Mouse (Mus musculus): ENCODE data around the gene Epn1.

The Epn1 gene

GRCm38 (mm10) chr7:5080010-5080751 lies at the start of gene Epn1:
TSS of gene Epn1 (plus strand) at chr7:5080235.
- peak; percentile 94 for DNase-seq (ENCODE audit: low spot score)

DNA sequence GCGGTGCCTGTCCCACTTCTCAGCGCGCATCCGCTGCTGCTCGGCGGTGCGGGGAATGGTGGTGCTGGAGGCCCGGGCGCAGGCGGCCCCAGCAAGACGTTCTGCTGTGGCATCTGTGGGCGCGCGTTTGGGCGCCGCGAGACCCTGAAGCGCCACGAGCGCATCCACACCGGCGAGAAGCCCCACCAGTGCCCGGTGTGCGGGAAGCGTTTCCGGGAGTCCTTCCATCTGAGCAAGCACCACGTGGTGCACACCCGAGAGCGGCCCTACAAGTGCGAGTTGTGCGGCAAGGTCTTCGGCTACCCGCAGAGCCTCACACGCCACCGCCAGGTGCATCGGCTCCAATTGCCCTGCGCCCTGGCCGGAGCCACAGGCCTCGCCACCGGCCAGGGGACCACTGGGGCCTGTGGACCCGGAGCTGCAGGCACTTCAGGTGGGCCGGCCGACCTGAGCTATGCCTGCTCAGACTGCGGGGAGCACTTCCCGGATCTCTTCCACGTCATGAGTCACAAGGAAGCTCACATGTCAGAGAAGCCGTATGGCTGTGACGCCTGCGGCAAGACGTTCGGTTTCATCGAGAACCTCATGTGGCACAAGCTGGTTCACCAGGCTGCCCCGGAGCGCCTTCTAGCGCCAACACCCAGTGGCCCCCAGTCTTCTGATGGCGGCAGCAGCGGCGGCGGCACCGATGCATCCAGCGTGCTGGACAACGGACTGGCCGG lies 49.3 kb upstream of the Epn1 start:
- no peak for DNase-seq (ENCODE audit: low spot score)

DNA sequence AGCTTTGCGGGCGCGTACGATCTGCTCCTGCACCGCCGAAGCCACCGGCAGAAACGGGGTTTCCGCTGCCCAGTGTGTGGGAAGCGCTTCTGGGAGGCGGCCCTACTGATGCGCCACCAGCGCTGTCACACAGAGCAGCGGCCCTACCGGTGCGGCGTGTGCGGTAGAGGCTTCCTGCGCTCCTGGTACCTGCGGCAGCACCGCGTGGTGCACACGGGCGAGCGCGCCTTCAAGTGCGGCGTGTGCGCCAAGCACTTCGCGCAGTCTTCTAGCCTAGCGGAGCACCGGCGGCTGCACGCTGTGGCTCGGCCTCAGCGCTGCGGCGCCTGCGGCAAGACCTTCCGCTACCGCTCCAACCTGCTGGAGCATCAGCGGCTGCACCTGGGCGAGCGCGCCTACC lies 48.5 kb upstream of the Epn1 start:
- DNase-seq (ENCODE audit: low spot score), result no peak

GRCm38 (mm10) chr7:5033818-5034217 lies 46.2 kb upstream of the Epn1 start, which contains the start of gene 4632433K11Rik:
TSS of gene 4632433K11Rik (plus strand) at chr7:5034118.
- no peak for DNase-seq (ENCODE audit: low spot score)

DNA sequence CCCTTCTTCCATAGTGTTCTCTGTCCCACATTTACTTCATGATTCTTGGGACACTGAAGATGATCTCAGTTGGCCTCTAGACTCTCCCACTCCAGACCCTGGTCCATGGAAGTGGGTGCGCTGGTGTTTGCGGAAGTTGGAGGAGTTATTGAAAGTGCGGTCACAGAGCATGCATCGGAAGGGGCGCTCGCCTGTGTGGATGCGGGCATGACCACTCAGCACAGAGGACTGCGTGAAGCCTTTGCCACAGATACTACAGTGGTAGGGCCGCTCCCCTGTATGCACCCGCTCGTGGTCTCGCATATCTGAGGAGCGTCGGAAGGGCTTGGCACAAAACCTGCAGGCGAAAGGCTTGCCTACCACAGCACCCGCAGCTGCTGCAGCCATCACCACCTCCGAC lies 44.4 kb upstream of the Epn1 start:
- no peak for DNase-seq (ENCODE audit: low spot score)

GRCm38 (mm10) chr7:5036136-5036535 lies 43.9 kb upstream of the Epn1 start:
- no peak for DNase-seq (ENCODE audit: low spot score)

DNA sequence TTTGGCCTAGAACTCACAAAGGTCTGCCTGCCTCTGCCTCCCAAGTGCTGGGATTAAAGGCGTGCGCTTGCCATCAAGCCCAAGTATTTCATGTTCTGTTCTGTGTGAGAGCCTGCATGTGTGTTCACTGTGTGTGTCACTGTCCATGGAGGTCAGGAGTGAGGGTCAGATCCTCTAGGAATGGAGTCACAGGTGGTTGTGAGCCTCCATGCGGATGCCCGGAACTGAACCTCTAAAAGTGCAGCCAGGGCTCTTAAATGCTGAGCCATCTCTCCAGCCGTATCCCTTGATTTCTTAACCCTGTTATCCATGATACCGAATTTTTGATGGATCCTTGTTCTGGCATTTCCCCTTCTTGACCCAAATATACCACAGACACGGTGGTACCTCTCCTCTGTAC lies 43.0 kb upstream of the Epn1 start:
- DNase-seq (ENCODE audit: low spot score), result no peak

DNA sequence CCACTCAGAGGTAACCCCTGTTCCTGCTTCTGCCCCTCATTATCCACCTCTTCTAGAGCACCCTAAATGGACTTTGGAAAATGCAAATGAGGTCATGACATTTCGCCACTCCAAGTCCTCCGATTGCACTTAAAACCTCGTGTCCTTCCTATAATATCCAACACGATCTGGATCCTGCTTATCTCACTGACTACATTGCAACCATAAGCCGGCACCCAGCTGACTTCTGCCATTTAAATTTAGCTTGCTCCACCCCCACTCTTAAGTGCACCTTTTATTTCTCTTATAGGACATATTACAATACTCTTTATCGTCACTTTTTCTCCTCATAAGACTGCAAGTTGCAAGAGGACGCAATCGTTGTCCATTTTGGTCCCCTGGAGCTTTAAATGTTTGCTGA lies 42.6 kb upstream of the Epn1 start:
- DNase-seq (ENCODE audit: low spot score), result no peak

GRCm38 (mm10) chr7:5038109-5038732 lies 41.8 kb upstream of the Epn1 start, which contains the start of gene Zfp784:
TSS of gene Zfp784 (minus strand) at chr7:5038446.
- peak; percentile 94 for DNase-seq (ENCODE audit: low spot score)

GRCm38 (mm10) chr7:5038940-5039339 lies 41.1 kb upstream of the Epn1 start:
- no peak for DNase-seq (ENCODE audit: low spot score)

DNA sequence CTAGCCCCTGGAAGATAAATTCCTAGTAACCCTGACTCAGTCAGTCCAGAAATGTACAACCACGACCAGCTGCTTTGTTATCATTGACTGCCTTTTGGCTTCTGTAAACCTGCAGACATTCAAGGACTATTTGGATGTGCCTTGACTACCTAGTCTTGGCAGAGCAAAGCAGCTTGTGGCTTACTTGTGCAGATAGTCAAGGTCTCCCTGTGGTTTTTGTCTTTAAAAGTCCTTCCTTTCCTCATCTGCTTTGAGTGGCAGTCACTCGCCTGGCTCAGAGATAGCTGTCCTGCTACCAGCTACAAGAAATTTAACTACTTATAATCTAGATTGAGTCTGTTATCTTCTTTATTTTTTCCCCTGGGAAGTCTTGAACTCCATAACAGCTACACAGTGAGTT lies 35.1 kb upstream of the Epn1 start:
- no peak for DNase-seq (ENCODE audit: low spot score)

DNA sequence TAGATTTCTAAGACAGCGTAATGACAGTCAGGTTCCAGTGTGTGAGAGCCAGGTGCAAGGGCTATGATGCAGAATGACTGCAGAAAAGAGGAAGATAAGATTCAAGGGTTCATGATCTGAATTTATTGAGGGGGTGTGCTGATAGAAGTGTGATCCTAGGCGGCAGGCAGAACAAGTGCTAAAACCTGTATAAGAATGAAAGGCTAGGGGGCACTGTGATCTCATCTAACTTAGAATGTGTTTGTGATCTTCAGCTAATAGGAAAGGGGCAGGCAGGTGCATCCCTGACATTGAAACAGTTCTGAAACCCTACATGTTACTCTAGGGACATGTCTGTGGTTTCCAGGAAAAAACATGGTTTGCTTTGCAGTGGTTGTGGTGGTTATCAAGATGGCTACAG lies 33.9 kb upstream of the Epn1 start:
- DNase-seq (ENCODE audit: low spot score), result no peak

- DNase-seq (ENCODE audit: low spot score), result no peak
These were observed 32.7 kb upstream of the Epn1 start for GRCm38 (mm10) chr7:5047313-5047712.

DNA sequence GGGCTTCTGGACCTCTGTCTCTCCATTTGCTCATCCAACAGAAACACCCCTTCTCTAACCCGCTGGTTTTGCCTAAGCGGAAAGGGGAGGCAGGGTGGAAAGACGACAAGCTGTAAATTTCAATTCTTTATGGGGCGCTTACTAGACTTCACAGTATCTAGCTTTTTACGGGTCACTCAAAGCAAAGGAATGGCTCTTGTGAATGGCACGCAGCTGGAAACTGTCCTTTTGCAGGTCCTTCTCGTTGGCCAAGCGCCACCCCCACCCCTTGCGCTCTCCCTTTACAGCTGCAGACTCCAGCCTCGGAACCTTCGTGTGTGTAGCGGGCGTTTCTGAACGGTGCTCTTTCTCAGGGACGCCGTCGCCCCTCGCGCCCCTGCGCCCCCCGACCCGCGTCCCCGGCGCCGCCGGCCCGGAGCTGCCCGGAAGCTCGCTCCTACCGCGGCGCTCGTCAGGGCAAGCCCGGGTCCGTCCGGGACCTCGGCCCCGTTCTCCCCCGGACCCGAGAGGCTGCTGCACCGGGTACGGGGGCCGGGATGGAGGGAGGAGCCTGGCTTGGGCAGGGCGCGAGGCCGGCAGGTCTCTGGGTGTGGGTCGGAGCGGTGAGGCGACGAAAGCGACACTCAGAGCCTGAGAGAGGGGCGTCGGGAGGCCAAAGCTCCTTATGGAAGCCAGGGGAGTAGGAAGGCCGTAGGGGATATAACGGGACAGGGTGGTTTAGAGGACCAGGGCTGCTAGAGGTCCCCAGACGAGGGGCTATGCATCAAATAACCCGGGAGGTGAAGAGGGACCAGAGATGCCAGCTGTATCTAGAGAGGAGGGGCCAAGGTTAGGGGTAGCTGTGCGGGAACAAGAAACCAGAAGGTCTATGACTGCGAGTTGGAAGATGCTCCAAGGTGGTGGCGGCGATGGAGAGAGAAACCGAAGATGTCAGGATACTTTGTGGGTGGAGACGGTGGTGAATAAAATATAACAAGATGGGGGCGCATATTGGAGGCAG lies 28.5 kb upstream of the Epn1 start, which contains the start of gene Zfp580:
Gene Zfp580 (plus strand): TSS at position 346 of the 1,000 bp plus-strand sequence.
- peak; percentile 71 for DNase-seq (ENCODE audit: low spot score)

DNA sequence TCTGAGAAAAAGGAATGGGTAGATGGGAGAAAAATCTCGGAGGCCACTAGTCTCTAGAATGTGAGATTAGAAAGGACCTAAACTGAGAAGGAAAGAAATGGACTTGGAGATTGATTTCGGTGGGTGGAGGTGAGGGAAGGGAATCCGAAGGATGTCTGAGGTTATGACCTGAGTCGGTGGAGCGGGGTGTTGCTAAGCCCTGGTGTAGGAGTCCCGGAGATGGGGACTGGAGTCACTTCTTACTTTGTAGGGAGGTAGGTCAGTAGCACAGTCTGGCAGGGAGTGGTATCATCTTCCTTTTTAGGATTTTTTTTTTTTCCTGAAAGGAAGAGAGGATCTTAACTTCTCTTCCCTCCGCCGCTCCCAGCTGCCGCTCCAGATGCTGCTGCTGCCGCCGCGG lies 27.6 kb upstream of the Epn1 start:
- no peak for DNase-seq (ENCODE audit: low spot score)

DNA sequence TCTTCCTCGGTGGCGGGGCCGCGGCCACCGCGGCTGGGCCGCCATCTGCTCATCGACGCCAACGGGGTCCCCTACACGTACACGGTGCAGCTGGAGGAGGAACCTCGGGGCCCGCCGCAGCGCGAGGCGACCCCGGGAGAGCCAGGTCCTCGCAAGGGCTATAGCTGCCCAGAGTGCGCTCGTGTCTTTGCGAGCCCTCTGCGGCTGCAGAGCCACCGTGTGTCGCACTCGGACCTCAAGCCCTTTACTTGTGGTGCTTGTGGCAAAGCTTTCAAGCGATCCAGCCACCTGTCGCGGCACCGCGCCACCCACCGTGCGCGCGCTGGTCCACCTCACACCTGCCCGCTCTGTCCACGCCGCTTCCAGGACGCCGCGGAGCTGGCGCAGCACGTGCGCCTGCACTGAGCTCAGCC lies 27.1 kb upstream of the Epn1 start:
- no peak for DNase-seq (ENCODE audit: low spot score)

DNA sequence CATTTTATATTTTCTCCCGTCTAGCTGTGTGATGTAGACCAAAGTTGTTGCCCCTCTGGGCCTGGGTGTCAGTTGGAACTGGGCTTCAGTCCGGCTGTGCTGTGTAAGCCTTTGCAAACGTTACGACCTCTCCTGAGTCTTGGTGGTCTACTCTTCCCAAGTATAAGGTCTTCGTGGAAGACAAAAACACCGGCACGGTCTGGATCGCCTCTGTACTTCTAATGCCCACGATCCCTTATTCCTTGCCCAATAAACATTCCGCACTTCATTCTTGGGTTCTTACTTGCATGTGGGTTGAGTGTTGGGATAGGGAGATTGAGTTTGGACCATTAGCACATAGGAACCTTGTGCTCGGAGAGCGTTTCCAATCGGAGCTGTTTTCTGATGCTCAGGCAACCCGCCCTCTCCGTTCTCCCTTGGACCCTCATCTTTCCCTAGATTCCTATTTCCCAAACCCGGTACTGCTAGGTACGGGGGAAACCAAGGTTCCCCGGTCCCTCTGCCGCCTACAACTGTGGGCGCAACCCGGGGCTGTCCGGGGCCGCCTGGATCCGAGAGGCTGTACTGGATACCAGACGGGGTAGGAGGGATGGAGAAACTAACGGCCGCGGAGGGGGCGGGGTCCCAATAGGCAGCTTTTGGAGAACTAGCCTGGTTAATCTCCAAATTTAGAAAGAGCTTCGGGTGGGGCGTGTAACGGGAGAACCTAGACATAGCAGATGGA lies 26.4 kb upstream of the Epn1 start:
- DNase-seq (ENCODE audit: low spot score), result no peak

- no peak for DNase-seq (ENCODE audit: low spot score)
These were observed 23.3 kb upstream of the Epn1 start for GRCm38 (mm10) chr7:5056651-5057263.

GRCm38 (mm10) chr7:5057381-5057780 lies 22.7 kb upstream of the Epn1 start:
- DNase-seq (ENCODE audit: low spot score), result no peak

GRCm38 (mm10) chr7:5057804-5058203 lies 22.2 kb upstream of the Epn1 start:
- no peak for DNase-seq (ENCODE audit: low spot score)

- DNase-seq (ENCODE audit: low spot score), result no peak
These were observed 21.4 kb upstream of the Epn1 start for GRCm38 (mm10) chr7:5058631-5059030.
